Mouse (Mus musculus): Measurements from ENCODE around the gene Pip4k2a. TPM values are rescaled to one million over a fixed set of nuclear protein-coding genes. Genes with fewer than 3 reads are reported as not detected.

Gene Pip4k2a
- polyA plus RNA-seq, 1 experiment from 2014 or later = 7.5 TPM

DNA sequence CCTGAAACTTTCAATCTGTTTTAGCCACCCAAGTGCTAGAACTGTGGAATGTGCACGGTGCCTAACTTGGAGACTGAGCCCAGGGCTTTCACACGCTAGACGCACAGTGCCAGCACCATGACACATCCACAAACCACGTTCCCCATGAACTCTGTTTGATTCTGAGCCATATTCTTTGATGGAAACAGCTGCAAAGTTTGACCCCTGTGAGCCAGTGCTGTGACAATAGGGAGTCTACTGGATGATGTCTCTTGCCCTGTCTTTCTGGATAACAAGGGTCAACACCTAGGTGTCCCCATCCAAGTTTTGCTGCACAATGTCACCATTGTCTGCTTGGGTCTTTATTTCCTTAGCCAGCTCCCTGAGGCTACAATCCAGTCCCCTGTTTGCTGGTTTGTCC is 203.7 kb downstream of the Pip4k2a start:
- H3K36me3 ChIP-seq = no peaks in the 10 kb centered on the region
- no peak overlapping the region for H3K4me3 ChIP-seq
- H3K9me3 ChIP-seq = no peaks in the 10 kb centered on the region
- no peak overlapping the region for H3K9ac ChIP-seq
- H3K4me2 ChIP-seq = no peak overlapping the region
- no peaks in the 10 kb centered on the region for H3K4me1 ChIP-seq
- no peak overlapping the region for H3K27ac ChIP-seq
- no peak for ATAC-seq (ENCODE audit: insufficient number of reproducible peaks, insufficient read depth, low FRiP score, low TSS enrichment, low read depth)
- WGBS = 64% methylated on average over 4 of the region's 4 CpGs
- peaks cover 33% of the 10 kb centered on the region for H3K27me3 ChIP-seq

Other genes starting within 250 kb of the Pip4k2a start
- 0.28 and 0.30 TPM in 2 replicates for gene 4930426L09Rik, start 217 bp upstream of the Pip4k2a start, polyA plus RNA-seq (2015; fragmentation: Nextera tagmentation; extraction: Ambion mirVana)
- gene Armc3, start 201.2 kb upstream of the Pip4k2a start, polyA plus RNA-seq (2015; fragmentation: Nextera tagmentation; extraction: Ambion mirVana) = 0.12 and 0.18 TPM in 2 replicates